Mouse (Mus musculus): ENCODE results near the gene Cabin1. TPM values are rescaled to one million over a fixed set of nuclear protein-coding genes. Genes with fewer than 3 reads are reported as not detected.

Gene Cabin1
- total and polyA plus RNA-seq, 3 experiments: 27.2 to 115 (median 54.9) TPM

- H3K9ac ChIP-seq (ENCODE audit: control insufficient read depth, low read depth, low read length, poor library complexity, severe bottlenecking): no peak overlapping the region
- H3K27me3 ChIP-seq (ENCODE audit: control insufficient read depth in 1 of 2, insufficient read depth in 2 of 2, low read length in 2 of 2): no peaks in the 10 kb centered on the region
- peaks cover 0 to 9% of the 10 kb centered on the region in 2 experiments; a peak in 2 of 4 replicates for H3K36me3 ChIP-seq (ENCODE audit: control insufficient read depth in 1 of 2, insufficient read depth in 2 of 2, low read length in 2 of 2)
- H3K4me1 ChIP-seq (ENCODE audit: control insufficient read depth in 1 of 2, insufficient read depth in 2 of 2, low read length in 2 of 2): no peaks in the 10 kb centered on the region
- H3K4me3 ChIP-seq (ENCODE audit: control insufficient read depth in 1 of 2, insufficient read depth in 1 of 2, low read depth in 2 of 2, low read length in 2 of 2): no peak overlapping the region
- H3K9me3 ChIP-seq (replicated peaks; ENCODE audit: insufficient read depth, low read length): no peaks in the 10 kb centered on the region
- TF ChIP-seq MYB (IDR thresholded peaks at IDR 0.05; ENCODE audit: low read depth, low read length): no peak
- TF ChIP-seq USF2 (IDR thresholded peaks at IDR 0.05; ENCODE audit: borderline replicate concordance in 1 of 2, insufficient read depth in 1 of 2, low read depth in 1 of 2, low read length in 2 of 2): no peak
- no peak for TF ChIP-seq MAFK (IDR thresholded peaks at IDR 0.05; ENCODE audit: borderline replicate concordance, low read depth, low read length)
- no peak for TF ChIP-seq CTCF (IDR thresholded peaks at IDR 0.05 in 2 of 3, conservative IDR thresholded peaks at IDR 0.05 in 1 of 3; ENCODE audit: control insufficient read depth in 1 of 3, insufficient read depth in 1 of 3, low read depth in 2 of 3, low read length in 3 of 3, poor library complexity in 1 of 3, severe bottlenecking in 1 of 3)
- TF ChIP-seq USF1 (IDR thresholded peaks at IDR 0.05; ENCODE audit: low read depth, low read length): no peak
- TF ChIP-seq SMC3 (IDR thresholded peaks at IDR 0.05; ENCODE audit: low read depth, low read length): no peak
- no peak for TF ChIP-seq TBP (IDR thresholded peaks at IDR 0.05; ENCODE audit: low read depth, low read length)
- no peak for TF ChIP-seq MAZ (IDR thresholded peaks at IDR 0.05; ENCODE audit: low read depth, low read length)
- TF ChIP-seq SIN3A (IDR thresholded peaks at IDR 0.05; ENCODE audit: low read length): no peak
- no peak for TF ChIP-seq BHLHE40 (IDR thresholded peaks at IDR 0.05; ENCODE audit: borderline replicate concordance, low read depth, low read length)
- no peak for TF ChIP-seq POLR2A (IDR thresholded peaks at IDR 0.05; ENCODE audit: control insufficient read depth in 1 of 2, insufficient read depth in 1 of 2, low read depth in 1 of 2, low read length in 2 of 2, poor library complexity in 1 of 2)
- no peak for TF ChIP-seq CHD1 (IDR thresholded peaks at IDR 0.05; ENCODE audit: low read depth, low read length)
- no peak for TF ChIP-seq MXI1 (IDR thresholded peaks at IDR 0.05; ENCODE audit: low read depth, low read length)
- no peak for TF ChIP-seq ZKSCAN1 (IDR thresholded peaks at IDR 0.05; ENCODE audit: low read depth, low read length)
- no peak for TF ChIP-seq TCF12 (IDR thresholded peaks at IDR 0.05; ENCODE audit: low read depth, low read length)
- no peak for TF ChIP-seq ZMIZ1 (IDR thresholded peaks at IDR 0.05; ENCODE audit: low read depth, low read length)
- no peak for TF ChIP-seq RAD21 (IDR thresholded peaks at IDR 0.05; ENCODE audit: low read depth, low read length)
- no peak for TF ChIP-seq POLR2AphosphoS2 (IDR thresholded peaks at IDR 0.05; ENCODE audit: low read length)
- TF ChIP-seq NRF1 (IDR thresholded peaks at IDR 0.05; ENCODE audit: insufficient read depth, low read depth, low read length, poor library complexity, severe bottlenecking): no peak
- TF ChIP-seq KAT2A (conservative IDR thresholded peaks at IDR 0.05; ENCODE audit: low read depth, low read length): no peak
- H3K27ac ChIP-seq (ENCODE audit: control insufficient read depth, low read depth, low read length): no peak overlapping the region
- no peaks in the 10 kb centered on the region for H3K79me2 ChIP-seq (ENCODE audit: control insufficient read depth, insufficient read depth, low read length, poor library complexity)
- no peak for DNase-seq (ENCODE audit: low read depth, low spot score)
These were observed 75.5 kb downstream of the Cabin1 start for GRCm38 (mm10) chr10:75688598-75688997.

GRCm38 (mm10) chr10:75686724-75687123 lies 77.4 kb downstream of the Cabin1 start:
- DNase-seq (ENCODE audit: low read depth, low spot score): no peak
- H3K9me3 ChIP-seq (replicated peaks; ENCODE audit: insufficient read depth, low read length): no peaks in the 10 kb centered on the region
- no peaks in the 10 kb centered on the region for H3K27me3 ChIP-seq (ENCODE audit: control insufficient read depth in 1 of 2, insufficient read depth in 2 of 2, low read length in 2 of 2)
- no peaks in the 10 kb centered on the region for H3K79me2 ChIP-seq (ENCODE audit: control insufficient read depth, insufficient read depth, low read length, poor library complexity)
- no peaks in the 10 kb centered on the region for H3K4me1 ChIP-seq (ENCODE audit: control insufficient read depth in 1 of 2, insufficient read depth in 2 of 2, low read length in 2 of 2)
- peaks cover 0 to 10% of the 10 kb centered on the region in 2 experiments; a peak in 2 of 4 replicates for H3K36me3 ChIP-seq (ENCODE audit: control insufficient read depth in 1 of 2, insufficient read depth in 2 of 2, low read length in 2 of 2)
- no peak overlapping the region for H3K4me3 ChIP-seq (ENCODE audit: control insufficient read depth in 1 of 2, insufficient read depth in 1 of 2, low read depth in 2 of 2, low read length in 2 of 2)
- no peak for TF ChIP-seq USF2 (IDR thresholded peaks at IDR 0.05; ENCODE audit: borderline replicate concordance in 1 of 2, insufficient read depth in 1 of 2, low read depth in 1 of 2, low read length in 2 of 2)
- TF ChIP-seq E2F4 (IDR thresholded peaks at IDR 0.05; ENCODE audit: borderline replicate concordance, low read depth, low read length): no peak
- TF ChIP-seq ZNF384 (IDR thresholded peaks at IDR 0.05; ENCODE audit: low read depth, low read length): no peak
- TF ChIP-seq POLR2AphosphoS2 (IDR thresholded peaks at IDR 0.05; ENCODE audit: low read length): no peak
- no peak for TF ChIP-seq GATA1 (IDR thresholded peaks at IDR 0.05; ENCODE audit: low read depth, low read length)
- no peak for TF ChIP-seq ZC3H11A (IDR thresholded peaks at IDR 0.05; ENCODE audit: low read depth, low read length)
- no peak for TF ChIP-seq TAL1 (IDR thresholded peaks at IDR 0.05; ENCODE audit: low read length)
- no peak for TF ChIP-seq NELFE (IDR thresholded peaks at IDR 0.05; ENCODE audit: low read depth, low read length)
- no peak for TF ChIP-seq MAFK (IDR thresholded peaks at IDR 0.05; ENCODE audit: borderline replicate concordance, low read depth, low read length)
- no peak for TF ChIP-seq MAX (IDR thresholded peaks at IDR 0.05; ENCODE audit: low read length)
- no peak for TF ChIP-seq SIN3A (IDR thresholded peaks at IDR 0.05; ENCODE audit: low read length)
- TF ChIP-seq MEF2A (IDR thresholded peaks at IDR 0.05; ENCODE audit: extremely low read depth, insufficient replicate concordance, low read depth, low read length, poor library complexity, severe bottlenecking): no peak
- no peak for TF ChIP-seq CTCF (IDR thresholded peaks at IDR 0.05 in 2 of 3, conservative IDR thresholded peaks at IDR 0.05 in 1 of 3; ENCODE audit: control insufficient read depth in 1 of 3, insufficient read depth in 1 of 3, low read depth in 2 of 3, low read length in 3 of 3, poor library complexity in 1 of 3, severe bottlenecking in 1 of 3)
- TF ChIP-seq EP300 (IDR thresholded peaks at IDR 0.05; ENCODE audit: low read depth in 1 of 2, low read length in 2 of 2): no peak
- no peak overlapping the region for H3K27ac ChIP-seq (ENCODE audit: control insufficient read depth, low read depth, low read length)
- no peak overlapping the region for H3K9ac ChIP-seq (ENCODE audit: control insufficient read depth, low read depth, low read length, poor library complexity, severe bottlenecking)
